Mouse (Mus musculus) limb, embryonic 14.5 days (tissue): Measurements from ENCODE around the gene Cnnm3. TPM values are rescaled to one million over a fixed set of nuclear protein-coding genes. Genes with fewer than 3 reads are reported as not detected.
A peak's percentile ranks its signal among the peaks of the same experiment; 100 is the strongest.

Source experiments
- ATAC-seq: fragments of 200-750 bp; cut with Nextera tagmentation; 2 replicates; pipeline ENCODE4 v1.8.0; 2017; ENCODE audit warnings: low read depth, moderate number of reproducible peaks, moderate TSS enrichment; ENCODE audit not compliant: low FRiP score
- DNase-seq: peaks from one replicate; pipeline ENCODE4 v3.0.0-alpha.2; 2015; ENCODE audit warnings: low spot score
- H3K27ac ChIP-seq: fragments of 300-500 bp; sonication (generic); replicated peaks from 2 replicates; pipeline ENCODE4 v1.5.1; 2014; ENCODE audit warnings: low read depth, mild to moderate bottlenecking, low read length, moderate library complexity, mixed read lengths
- H3K27me3 ChIP-seq: fragments of 300-500 bp; sonication (generic); 2 replicates; pipeline ENCODE4 v1.6.1; 2014; ENCODE audit warnings: low read length, mixed read lengths; ENCODE audit not compliant: control insufficient read depth, insufficient read depth
- H3K36me3 ChIP-seq: fragments of 300-500 bp; sonication (generic); 2 replicates; pipeline ENCODE4 v1.6.1; 2014; ENCODE audit warnings: mild to moderate bottlenecking, low read length, moderate library complexity, mixed read lengths; ENCODE audit not compliant: control insufficient read depth, insufficient read depth
- H3K4me1 ChIP-seq: fragments of 300-500 bp; sonication (generic); 2 replicates; pipeline ENCODE4 v1.6.1; 2014; ENCODE audit warnings: antibody characterized with exemption, low read length, mixed read lengths; ENCODE audit not compliant: control insufficient read depth, insufficient read depth
- H3K4me2 ChIP-seq: fragments of 300-500 bp; sonication (generic); replicated peaks from 2 replicates; pipeline ENCODE4 v1.6.1; 2014; ENCODE audit warnings: low read depth, mild to moderate bottlenecking, low read length, moderate library complexity; ENCODE audit not compliant: severe bottlenecking
- H3K4me3 ChIP-seq: fragments of 300-500 bp; sonication (generic); replicated peaks from 2 replicates; pipeline ENCODE4 v1.5.1; 2014; ENCODE audit warnings: low read length
- H3K9ac ChIP-seq: fragments of 300-500 bp; sonication (generic); 2 replicates; pipeline ENCODE4 v1.6.1; 2014; ENCODE audit warnings: mild to moderate bottlenecking, low read depth, low read length, moderate library complexity; ENCODE audit not compliant: severe bottlenecking
- H3K9me3 ChIP-seq: fragments of 300-500 bp; sonication (generic); 2 replicates; pipeline ENCODE4 v1.6.1; 2016; ENCODE audit warnings: low read length; ENCODE audit not compliant: control insufficient read depth
- POLR2A ChIP-seq: fragments of 200-500 bp; IDR thresholded peaks from 2 replicates; pipeline ENCODE4 v1.8.0; 2012; ENCODE audit warnings: inconsistent platforms, mild to moderate bottlenecking, moderate library complexity, borderline replicate concordance; ENCODE audit not compliant: insufficient read depth, insufficient read length; ENCODE audit errors: extremely low read depth
- WGBS: fragments of 180-500 bp; shearing (Covaris S2); extraction: QIAGEN DNeasy Blood & Tissue Kit; methylation state at CpG from one replicate; pipeline ENCODE4 v1.1.7; 2014; 5-methylcytosine and 5-hydroxymethylcytosine counted together
- polyA plus RNA-seq, 2 experiments: library from polyadenylated mRNA; depleted of rRNA in 1 of 2; stranded (reverse) in 1 of 2; unstranded in 1 of 2; fragments of >200 nt; fragmentation: Nextera tagmentation in 1 of 2; extraction: Ambion mirVana in 1 of 2; gene quantifications; 2 replicates each; pipeline versions ENCODE4 v1.2.1 to v1.2.3; 2012 to 2014

Cnnm3 gene
- polyA plus RNA-seq, 2 experiments = 6.4 to 22.5 TPM

DNA sequence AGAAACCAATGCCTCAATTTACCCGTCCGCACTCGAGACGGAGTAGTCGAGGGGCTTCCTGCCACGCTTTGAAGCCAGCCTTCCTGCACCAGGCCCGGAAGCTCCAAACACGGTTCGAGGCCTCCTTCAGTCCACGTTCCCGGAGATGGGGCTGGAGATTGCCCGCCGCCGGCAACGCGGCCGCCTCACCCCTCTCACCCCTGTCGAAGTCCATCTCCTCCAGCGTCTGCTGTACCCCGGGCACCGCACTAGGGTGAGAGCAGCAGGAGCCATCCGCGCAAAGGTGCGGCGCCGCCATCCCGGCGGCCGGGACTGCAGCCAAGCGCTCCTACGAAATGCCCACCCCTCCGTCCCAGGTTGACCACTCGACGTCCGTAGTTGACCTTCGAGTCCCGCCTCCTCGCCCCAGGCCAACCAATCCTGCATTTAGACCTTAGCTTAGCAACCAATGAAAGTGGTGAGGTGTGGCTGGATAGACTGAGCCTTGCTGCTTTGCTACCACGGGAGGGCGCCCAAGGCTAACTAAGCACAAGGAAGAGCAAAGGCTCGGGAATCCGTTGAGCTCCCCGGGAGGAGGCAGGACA is 35.3 kb downstream of the Cnnm3 start, which contains the start of gene Ankrd39:
Gene Ankrd39 (minus strand): TSS at position 558 of the 584 bp plus-strand sequence.
- H3K4me3 ChIP-seq = peak within 1 kb of the TSS; percentile 69
- H3K27me3 ChIP-seq = no peaks in the 10 kb centered on the region
- H3K4me2 ChIP-seq = peak within 1 kb of the TSS; percentile 60
- peak; percentile 95 for ATAC-seq
- H3K27ac ChIP-seq = peak within 1 kb of the TSS; percentile 72
- peaks cover 19% of the 10 kb centered on the region for H3K4me1 ChIP-seq
- peak; percentile 88; the same call in 1 of the 2 replicates for TF ChIP-seq POLR2A
- WGBS = 0% methylated on average over 42 of the region's 43 CpGs
- H3K9me3 ChIP-seq = no peaks in the 10 kb centered on the region
- peaks cover 39% of the 10 kb centered on the region for H3K36me3 ChIP-seq
- H3K9ac ChIP-seq = peak within 1 kb of the TSS; percentile 76
- DNase-seq = peak; percentile 97

DNA sequence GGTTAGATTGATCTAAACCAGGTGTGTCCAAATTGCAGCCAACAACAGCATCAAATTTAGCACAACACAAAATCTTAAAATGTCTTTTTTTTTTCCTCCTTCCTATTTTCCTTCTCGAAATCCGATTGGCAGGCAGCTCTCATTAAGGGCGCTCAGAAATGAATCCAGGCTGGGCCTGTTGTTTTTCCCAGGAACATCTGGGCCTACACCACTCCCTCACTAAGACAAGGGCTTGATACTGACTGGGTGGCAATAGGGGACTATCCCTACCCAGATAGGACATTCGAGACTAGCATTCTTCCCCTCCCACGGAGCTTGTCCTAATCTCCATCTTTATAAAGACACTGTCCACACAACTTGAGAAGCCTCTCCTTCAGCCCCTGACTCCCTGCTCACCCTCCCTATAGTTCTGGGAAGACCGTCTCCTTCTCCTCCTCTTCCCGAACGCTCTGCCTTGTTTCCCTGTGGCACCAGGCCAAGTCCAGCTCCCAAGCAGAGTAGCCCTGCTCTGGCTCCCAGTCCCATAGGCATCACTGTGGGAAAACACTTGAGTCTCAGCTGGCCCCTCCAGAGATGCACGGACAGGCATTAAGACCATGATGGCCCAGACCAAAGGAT is 36.4 kb downstream of the Cnnm3 start:
- Histone ChIP-seq H3K4me2 (no peak overlapping the region), H3K27me3 (no peaks in the 10 kb centered on the region), H3K9me3 (no peaks in the 10 kb centered on the region), H3K4me3 (no peak overlapping the region), H3K27ac (peak overlapping the region; percentile 72; the same call in 1 of the 2 replicates), H3K9ac (no peak overlapping the region), H3K36me3 (peaks cover 50% of the 10 kb centered on the region), H3K4me1 (peaks cover 19% of the 10 kb centered on the region)
- TF ChIP-seq POLR2A = no peak
- ATAC-seq = no peak
- 25% methylated on average over 9 of the region's 9 CpGs for WGBS
- no peak for DNase-seq

DNA sequence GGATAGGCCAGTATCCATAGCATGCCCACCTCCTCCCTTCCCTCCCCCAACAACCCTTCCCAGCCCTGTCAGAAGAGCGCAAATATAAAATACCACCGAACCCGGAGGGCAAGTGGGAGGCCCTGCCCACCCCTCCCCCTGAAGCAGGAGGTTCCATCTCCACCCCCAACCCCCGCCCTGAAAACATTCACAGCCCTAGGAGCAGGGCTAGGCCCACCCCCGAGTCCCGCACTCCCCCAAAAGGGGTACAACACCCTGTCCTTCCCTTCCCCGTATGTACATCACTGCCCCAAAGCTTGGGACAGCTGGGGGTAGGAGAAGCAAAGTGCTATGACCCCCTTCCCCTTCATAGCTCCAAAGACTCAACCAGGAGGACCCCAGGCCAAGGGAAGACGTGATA is 37.1 kb downstream of the Cnnm3 start:
- TF ChIP-seq POLR2A = no peak
- H3K4me2 ChIP-seq = no peak overlapping the region
- H3K27me3 ChIP-seq = no peaks in the 10 kb centered on the region
- 34% methylated on average over 8 of the region's 8 CpGs for WGBS
- no peaks in the 10 kb centered on the region for H3K9me3 ChIP-seq
- no peak for DNase-seq
- peak overlapping the region; percentile 16 for H3K9ac ChIP-seq
- H3K4me1 ChIP-seq = peaks cover 19% of the 10 kb centered on the region
- H3K4me3 ChIP-seq = no peak overlapping the region
- ATAC-seq = no peak
- H3K36me3 ChIP-seq = peaks cover 57% of the 10 kb centered on the region
- H3K27ac ChIP-seq = no peak overlapping the region

DNA sequence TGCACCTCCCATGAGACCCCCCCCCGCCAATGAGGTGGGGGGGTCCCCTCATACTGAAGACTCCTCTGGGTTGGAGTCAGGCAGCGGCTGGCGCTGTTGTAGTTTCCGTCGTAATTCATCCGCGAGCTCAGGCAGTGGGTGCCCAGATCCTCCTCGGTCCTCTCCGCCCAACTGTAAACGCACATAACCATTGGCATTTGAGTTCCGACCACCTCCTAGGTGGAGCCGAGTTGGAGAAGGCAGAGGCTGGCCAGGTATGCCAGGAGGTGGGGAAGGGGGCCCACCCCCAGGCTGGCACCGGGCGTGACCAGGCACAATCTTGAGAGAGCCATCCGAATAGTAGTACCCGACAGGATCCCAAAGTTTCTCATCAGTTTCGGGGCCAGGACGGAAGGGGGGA is 37.8 kb downstream of the Cnnm3 start:
- no peak for ATAC-seq
- Histone ChIP-seq H3K4me2 (no peak overlapping the region), H3K36me3 (peaks cover 62% of the 10 kb centered on the region), H3K4me3 (no peak overlapping the region), H3K4me1 (peaks cover 19% of the 10 kb centered on the region), H3K9me3 (no peaks in the 10 kb centered on the region), H3K27ac (0 out of 2 replicates have a peak overlapping the region, but pooled peaks have one; percentile 5), H3K9ac (no peak overlapping the region), H3K27me3 (no peaks in the 10 kb centered on the region)
- no peak for DNase-seq
- WGBS = 72% methylated on average over 18 of the region's 18 CpGs
- no peak for TF ChIP-seq POLR2A

DNA sequence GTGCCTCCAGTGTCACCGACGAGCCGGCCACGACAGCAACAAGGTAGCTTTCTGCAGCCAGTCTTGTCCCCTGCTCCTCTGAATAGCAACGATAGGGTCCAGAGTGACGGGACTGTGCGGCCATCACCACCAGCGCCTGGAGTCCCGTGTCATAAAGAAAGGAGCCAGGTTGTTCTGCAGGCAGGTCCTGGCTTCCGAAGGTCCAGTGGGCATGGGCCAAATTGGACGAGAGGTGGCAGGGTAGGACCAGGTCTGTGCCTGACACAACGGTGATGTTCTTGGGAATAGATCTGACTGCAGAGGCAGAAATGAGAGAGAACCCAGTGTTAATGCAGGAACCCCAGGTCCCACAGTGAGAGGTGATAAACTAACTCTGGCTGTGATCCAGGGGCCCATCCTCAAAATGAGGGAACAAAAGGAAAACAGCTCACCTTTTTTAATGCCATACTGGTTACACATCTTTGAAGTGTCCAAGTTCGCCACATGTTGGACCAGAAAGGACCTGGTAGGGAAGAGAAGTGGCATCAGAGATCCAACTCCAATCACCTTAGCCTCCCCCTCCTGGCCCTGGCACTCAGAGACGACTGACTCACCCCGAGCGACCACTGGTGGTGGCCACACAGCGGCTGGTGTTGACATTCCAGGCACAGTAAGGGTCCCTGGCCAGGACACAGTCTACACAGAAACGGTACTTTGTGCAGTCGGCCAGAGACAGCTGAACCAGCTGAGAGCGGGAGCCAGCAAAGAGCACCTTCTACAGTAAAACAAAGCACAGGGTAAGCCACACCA is 38.6 kb downstream of the Cnnm3 start:
- Histone ChIP-seq H3K4me3 (no peak overlapping the region), H3K4me1 (peaks cover 25% of the 10 kb centered on the region), H3K9ac (no peak overlapping the region), H3K27me3 (no peaks in the 10 kb centered on the region), H3K4me2 (no peak overlapping the region), H3K9me3 (no peaks in the 10 kb centered on the region), H3K36me3 (peaks cover 69% of the 10 kb centered on the region), H3K27ac (no peak overlapping the region)
- WGBS = 82% methylated on average over 20 of the region's 20 CpGs
- no peak for TF ChIP-seq POLR2A
- ATAC-seq = no peak
- no peak for DNase-seq
